Mouse (Mus musculus) forelimb bud, embryonic 11.5 days (tissue): ENCODE measurements around the gene Thbd.

ENCODE experiments used
- DNase-seq: peaks from one replicate; pipeline ENCODE4 v3.0.0-alpha.2; 2012; ENCODE audit warnings: low read depth, low spot score

The Thbd gene

DNA sequence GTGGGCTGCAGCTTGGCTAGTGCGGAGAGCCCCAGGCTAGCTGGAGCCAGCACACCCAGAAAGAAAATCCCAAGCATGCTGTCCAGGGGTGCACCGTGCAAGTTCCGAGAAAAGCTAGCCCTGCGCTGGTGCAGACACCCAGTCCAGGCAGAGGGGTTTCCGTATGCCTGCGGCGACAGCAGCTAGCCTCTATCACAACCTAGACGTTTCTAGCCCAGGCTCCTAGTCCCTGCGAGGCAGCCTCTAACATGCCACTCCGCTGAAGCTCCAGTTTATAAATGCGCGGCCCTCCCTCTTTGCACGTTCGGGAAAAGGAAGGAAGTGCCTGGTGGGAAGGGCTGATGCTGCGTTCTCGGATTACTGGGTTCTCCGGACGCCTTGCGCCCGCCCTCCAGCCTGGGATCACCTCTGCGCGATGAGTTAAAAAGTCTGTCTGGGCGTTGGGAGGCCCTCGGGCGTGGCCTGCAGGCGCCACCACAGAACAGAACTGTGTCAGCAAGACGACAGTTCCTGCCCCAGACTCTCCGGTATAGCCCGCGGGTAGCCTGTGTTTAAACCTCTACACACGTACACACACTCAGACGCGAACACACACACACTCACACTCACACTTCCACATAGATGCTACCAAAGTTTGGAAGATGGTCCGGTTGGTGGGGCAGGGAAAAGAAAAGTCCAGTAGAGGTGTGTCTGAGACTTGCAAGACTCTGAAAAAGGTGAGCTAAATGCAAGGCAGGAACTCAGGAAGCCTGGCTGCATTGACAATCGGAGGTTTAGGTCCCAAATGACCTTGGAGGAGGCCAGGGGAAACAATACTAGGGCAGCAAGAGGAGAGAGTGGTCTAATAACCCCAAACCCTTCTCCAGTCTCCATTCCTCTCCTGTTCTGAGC, at the start of gene Thbd:
Gene Thbd, minus strand, starts transcription at position 319 of the 891 bp plus-strand sequence.
- DNase-seq, result no peak

GRCm38 (mm10) chr2:148455341-148455740, 47.4 kb upstream of the Thbd start:
- DNase-seq, result no peak

DNA sequence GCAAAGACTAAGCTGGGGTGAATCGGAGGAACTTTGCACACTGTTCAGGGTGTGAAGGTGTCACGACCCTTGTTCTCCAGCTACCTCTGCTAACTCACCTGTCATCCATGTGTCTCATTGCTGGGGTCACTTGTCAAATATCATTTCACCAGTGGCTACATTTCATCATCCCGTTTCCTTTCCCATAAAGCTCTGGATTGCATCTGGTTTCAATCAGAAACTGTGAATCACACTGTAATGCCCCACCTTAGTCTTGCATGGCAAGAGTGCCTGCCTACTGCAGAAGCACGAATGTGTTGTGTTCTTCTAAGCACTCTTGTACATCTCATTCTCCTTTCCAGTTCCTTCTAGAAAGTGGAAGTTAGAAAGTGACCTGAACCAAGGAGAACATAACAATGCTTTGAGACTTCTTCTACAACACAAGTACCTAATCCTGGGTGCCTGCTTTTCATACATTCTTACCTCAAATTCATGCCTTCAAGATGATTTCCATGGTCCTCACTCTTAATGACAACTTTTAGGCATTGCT, 46.1 kb upstream of the Thbd start:
- DNase-seq, result no peak

DNA sequence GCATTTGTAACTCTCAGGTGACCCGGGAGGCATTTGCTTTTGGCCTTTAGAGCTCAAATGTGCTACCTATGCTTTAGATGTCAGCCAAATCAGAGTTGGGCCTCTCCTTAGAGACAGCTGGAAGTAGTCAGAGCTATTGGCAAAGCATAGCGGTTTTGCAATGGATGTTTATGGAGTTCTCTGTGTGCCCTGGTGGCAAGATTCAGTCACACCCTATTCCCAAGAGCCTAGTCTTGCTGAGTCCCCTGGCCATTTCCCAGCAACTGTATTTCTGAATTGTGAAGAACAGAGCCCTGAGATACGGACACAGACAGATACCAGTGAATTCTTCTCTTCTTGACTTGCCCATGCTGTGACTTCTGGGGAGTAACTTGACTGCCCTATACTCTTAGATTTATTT, 45.1 kb upstream of the Thbd start:
- no peak for DNase-seq

DNA sequence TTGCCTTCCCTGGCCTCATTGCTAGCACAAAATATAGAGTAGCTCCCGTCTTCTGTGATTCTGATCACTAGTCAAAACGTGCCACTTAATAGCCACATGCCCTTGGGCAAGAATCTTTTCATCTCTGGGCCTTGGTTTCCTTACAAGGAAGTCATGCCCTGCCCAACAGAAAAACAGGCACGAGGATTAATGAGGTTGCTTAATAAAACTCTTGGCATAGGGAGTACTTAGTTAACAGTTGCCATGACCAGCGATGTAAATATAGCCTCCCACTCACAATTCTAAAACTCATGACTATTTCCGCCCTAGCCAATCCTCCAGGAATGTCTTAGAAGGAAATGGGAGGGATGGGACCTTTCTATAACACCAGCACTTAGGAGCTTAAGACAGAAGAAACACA, 43.5 kb upstream of the Thbd start:
- no peak for DNase-seq

GRCm38 (mm10) chr2:148450616-148451015, 42.6 kb upstream of the Thbd start:
- no peak for DNase-seq

- DNase-seq, result no peak
Observed at GRCm38 (mm10) chr2:148449659-148450058, 41.7 kb upstream of the Thbd start.

DNA sequence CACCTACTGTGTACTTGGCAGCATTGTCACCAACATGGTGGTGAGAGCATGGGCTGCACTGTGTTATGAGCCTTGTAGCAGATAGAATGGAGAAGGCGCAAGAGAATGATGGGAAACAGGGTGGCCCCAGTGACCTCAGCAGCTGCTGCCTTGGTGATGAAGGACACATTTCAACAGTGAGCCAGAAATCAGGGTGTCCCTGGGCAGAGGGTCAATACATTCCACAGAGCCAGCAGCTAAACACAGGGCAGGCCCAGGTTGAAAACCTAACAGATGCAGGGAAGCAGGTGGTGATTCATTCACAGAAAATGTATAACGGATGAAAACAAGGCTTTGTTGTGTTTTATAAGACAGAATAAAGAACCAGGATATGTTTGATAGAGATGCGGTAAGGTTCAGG, 38.5 kb upstream of the Thbd start:
- DNase-seq, result no peak

GRCm38 (mm10) chr2:148445616-148446015, 37.6 kb upstream of the Thbd start:
- no peak for DNase-seq

- DNase-seq, result no peak
Observed at GRCm38 (mm10) chr2:148444472-148444871, 36.5 kb upstream of the Thbd start.

DNA sequence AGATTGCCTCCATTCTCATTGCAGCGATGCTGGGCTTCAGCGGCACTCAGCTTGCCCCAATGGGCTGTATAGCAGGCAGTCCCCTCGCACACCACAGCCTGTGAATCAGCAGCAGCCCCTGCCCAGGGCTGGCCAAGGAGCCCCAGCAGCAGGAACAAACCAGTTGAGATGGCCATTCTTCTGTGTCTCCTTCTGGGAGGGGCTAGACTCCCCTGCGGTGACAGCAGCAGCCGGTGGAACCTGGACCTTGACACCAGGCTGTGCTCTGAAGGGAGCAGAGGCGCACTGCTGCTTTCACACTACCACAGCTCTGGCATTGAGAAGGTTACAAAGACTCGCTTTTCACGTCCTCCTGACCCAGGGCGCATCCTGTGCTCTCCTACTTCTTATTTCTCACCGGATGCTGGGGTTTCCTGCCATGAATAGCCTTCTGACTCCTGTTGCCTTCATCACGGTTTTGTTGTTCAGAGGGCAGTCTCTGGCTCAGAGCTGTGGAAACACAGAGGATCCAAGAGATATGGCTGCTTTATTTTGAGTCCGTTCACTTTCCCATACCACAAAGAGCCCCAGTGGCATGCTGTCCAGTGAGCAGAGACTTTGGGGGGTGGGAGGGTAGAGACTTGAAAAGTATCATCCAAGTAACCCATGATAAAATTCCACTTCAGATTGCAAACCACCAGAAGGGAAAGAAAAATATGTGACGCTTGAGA, 35.4 kb upstream of the Thbd start, which contains the start of gene Cd93:
Gene Cd93, minus strand, starts transcription at position 315 of the 710 bp plus-strand sequence.
- DNase-seq, result no peak

GRCm38 (mm10) chr2:148442710-148443109, 34.7 kb upstream of the Thbd start:
- DNase-seq, result no peak

GRCm38 (mm10) chr2:148442172-148442571, 34.2 kb upstream of the Thbd start:
- no peak for DNase-seq

- DNase-seq, result no peak
Observed at GRCm38 (mm10) chr2:148441421-148441820, 33.4 kb upstream of the Thbd start.

DNA sequence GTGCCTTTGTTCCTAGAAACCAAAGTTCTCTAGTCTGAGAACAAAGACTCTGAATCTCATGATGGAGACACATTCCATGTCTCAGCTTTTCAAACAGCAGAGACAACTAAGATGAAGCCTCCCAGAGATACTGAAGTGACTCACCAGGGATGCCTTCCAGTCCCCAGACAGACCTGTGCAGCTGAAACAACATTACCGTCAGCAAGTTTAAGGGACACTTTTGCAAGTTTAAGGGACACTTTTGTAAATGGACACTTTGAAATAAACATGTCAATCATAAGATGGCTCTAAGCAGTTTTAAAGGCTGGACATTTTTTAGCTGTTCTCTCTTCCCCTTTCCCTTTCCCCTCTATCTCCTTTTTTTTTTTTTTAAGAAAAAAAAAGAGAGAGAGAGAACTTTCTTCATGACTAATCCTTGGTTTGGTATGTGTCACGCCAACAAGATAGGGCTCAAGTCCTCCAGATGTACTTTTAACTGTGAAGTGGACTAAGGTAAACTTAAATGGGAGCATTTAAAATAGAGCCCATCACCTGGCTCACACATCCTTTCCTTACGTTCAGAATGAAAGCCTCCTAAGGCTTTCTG, 31.8 kb upstream of the Thbd start:
- DNase-seq, result no peak

- DNase-seq, result no peak
Observed at GRCm38 (mm10) chr2:148436285-148436684, 28.3 kb upstream of the Thbd start.

DNA sequence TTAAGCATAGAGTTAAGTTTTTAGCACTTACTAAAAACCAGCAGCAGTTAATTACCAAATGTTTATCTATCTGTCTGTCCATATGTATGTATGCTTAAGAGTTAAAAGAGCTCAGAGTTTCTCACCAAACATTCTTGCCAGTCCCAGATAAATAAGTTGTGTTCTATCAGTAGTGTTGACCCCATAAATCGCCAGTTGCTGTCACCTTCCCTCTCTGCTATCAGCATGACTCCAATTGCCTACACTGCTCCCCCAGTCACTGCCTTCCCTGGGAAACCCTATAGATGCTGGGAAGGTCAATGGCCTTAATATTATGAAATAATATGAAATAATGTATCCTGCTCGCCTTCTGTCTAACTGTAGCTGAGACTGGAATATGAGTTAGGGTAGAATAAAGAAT, 24.4 kb upstream of the Thbd start:
- DNase-seq, result no peak

DNA sequence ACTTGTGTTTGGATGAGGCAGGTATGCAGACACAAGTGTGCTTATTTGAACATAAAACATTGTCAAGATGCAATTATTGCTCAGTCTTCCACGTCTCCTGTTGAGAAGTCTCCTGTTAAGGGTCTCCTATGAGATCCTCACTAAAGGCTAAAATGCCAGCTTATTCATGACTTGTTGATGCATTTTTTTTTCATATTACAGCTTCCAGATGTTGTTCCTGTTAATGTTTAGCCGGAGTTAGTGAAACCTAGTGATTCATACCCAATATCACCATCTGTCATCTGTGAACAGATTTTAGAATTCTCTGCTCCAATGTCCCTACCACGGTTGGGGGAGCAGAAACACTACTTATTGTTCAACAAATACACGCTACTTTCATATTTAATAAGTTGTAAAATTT, 23.0 kb upstream of the Thbd start:
- no peak for DNase-seq

- no peak for DNase-seq
Observed at GRCm38 (mm10) chr2:148429001-148429505, 21.1 kb upstream of the Thbd start.

GRCm38 (mm10) chr2:148428523-148428922, 20.5 kb upstream of the Thbd start:
- DNase-seq, result no peak

- DNase-seq, result no peak
Observed at GRCm38 (mm10) chr2:148427553-148427952, 19.6 kb upstream of the Thbd start.
